9 mouse cellular contexts compared by ENCODE assay signal in the genomic region with DNA sequence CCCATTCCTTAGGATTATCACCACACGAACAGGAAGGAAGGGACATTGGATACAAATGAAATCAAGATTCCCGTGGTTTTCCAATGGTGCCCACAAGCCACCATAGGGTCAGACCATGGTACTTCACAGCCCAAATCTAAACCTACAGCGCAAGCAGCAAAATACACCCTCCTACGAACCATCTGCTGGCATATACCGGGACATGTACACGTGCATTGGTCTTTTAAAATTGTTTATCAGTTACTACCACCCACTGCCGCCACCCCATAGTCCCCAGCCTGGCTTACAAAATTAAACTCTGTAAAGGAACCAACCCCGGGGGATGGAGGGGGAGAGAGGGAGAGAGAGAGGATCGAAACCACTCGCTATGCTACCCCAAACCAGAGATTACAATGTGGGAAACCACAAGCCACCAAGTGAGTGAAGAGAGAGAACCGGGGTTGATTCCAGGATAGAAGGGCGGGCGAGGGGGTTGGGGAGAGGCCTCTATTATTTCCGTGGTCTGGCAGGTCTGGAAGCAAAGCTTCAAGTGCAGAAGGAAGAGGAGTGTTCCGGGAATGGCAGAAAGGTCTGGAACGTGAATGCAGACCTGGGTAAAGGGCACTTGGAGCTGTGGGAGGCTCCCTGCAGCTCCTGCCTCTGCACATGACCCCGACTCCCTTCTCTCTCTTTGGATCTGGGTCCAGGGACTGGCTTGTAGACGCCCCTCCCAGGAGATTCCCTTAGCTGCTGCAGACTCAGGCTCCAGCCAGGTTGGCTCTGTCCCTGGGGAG. TPM values are rescaled to one million over a fixed set of nuclear protein-coding genes. Genes with fewer than 3 reads are reported as not detected.
DNase-seq lines count a peak whose midpoint lies in the region; ATAC-seq and TF ChIP-seq lines count a peak whose summit lies in the region.
"Had no signal": no experiment of that assay in that cellular context is flagged by ENCODE, and none has a peak within 500 bp of the region (broad histone marks: within the 10 kb centered on the region; RNA-seq: fewer than 3 reads in every experiment).

A gene (plus strand): TSS at position 439 of the 773 bp plus-strand sequence.

- peak within 1 kb of the TSS; percentile 57 for H3K27ac ChIP-seq in heart, postnatal 0 days (ENCODE audit: low read depth)
- H3K27ac ChIP-seq in forebrain, embryonic 15.5 days (replicated peaks), result no peak within 1 kb of the TSS
- no peak within 1 kb of the TSS for H3K27ac ChIP-seq in liver, embryonic 11.5 days (ENCODE audit: low read depth, low read length)

- TF ChIP-seq EP300 in heart, postnatal 0 days (IDR thresholded peaks at IDR 0.05; ENCODE audit: low read depth), result no peak

- DNase-seq in heart, postnatal 0 days (ENCODE audit: low spot score), result no peak
- DNase-seq in heart, adult 8-10 months (ENCODE audit: low spot score), result no peak
- DNase-seq in liver, embryonic 11.5 days (ENCODE audit: low spot score), result no peak
- DNase-seq in c-Kit-positive CD71-positive TER-119-positive erythroid progenitor cells, embryonic 14.5 days (ENCODE audit: low spot score), result no peak
- DNase-seq in urinary bladder, postnatal 4 days (ENCODE audit: low spot score in 2 of 2), result no peak
- DNase-seq in retina, embryonic 14.5 days (ENCODE audit: low spot score), result no peak

- 36% methylated on average over 18 of the region's 18 CpGs for WGBS in heart, postnatal 0 days
- WGBS in forebrain, embryonic 15.5 days, result 52% methylated on average over 18 of the region's 18 CpGs
- WGBS in liver, embryonic 11.5 days, result 34% methylated on average over 18 of the region's 18 CpGs

- H3K9ac ChIP-seq in heart, postnatal 0 days (replicated peaks; ENCODE audit: low read depth, low read length), result no peak within 1 kb of the TSS
- peak within 1 kb of the TSS; percentile 31; the same call in 1 of the 2 replicates for H3K9ac ChIP-seq in forebrain, embryonic 15.5 days (replicated peaks)
- no peak within 1 kb of the TSS for H3K9ac ChIP-seq in liver, embryonic 11.5 days (ENCODE audit: low read depth, low read length)

- no peaks in the 10 kb centered on the region for H3K36me3 ChIP-seq in heart, postnatal 0 days (replicated peaks; ENCODE audit: control insufficient read depth, insufficient read depth, low read length)
- peaks cover 14% of the 10 kb centered on the region for H3K36me3 ChIP-seq in E14TG2a.4 (ENCODE audit: insufficient read depth, low read length)
- H3K36me3 ChIP-seq in forebrain, embryonic 15.5 days, result no peaks in the 10 kb centered on the region
- no peaks in the 10 kb centered on the region for H3K36me3 ChIP-seq in liver, embryonic 11.5 days (ENCODE audit: control insufficient read depth, insufficient read depth, low read length)

- no peak for ATAC-seq in heart, postnatal 0 days (ENCODE audit: insufficient read depth, low read depth)
- ATAC-seq in forebrain, embryonic 15.5 days (replicated peaks), result no peak
- ATAC-seq in liver, embryonic 11.5 days (replicated peaks; ENCODE audit: low FRiP score), result no peak; the same call in 1 of the 2 replicates
- ATAC-seq: Patski had no signal

- H3K4me2 ChIP-seq in heart, postnatal 0 days (ENCODE audit: low read depth, low read length), result peak within 1 kb of the TSS; percentile 45
- H3K4me2 ChIP-seq in forebrain, embryonic 15.5 days (replicated peaks), result peak within 1 kb of the TSS; percentile 47
- peak within 1 kb of the TSS; percentile 35 for H3K4me2 ChIP-seq in liver, embryonic 11.5 days

- H3K27me3 ChIP-seq in heart, postnatal 0 days (ENCODE audit: control insufficient read depth, insufficient read depth, low read length), result peaks cover 13% of the 10 kb centered on the region; the same call in 1 of the 2 replicates
- no peaks in the 10 kb centered on the region; the same call in 1 of the 2 replicates for H3K27me3 ChIP-seq in E14TG2a.4 (ENCODE audit: insufficient read depth, low read length)
- H3K27me3 ChIP-seq in forebrain, embryonic 15.5 days, result no peaks in the 10 kb centered on the region
- peaks cover 13% of the 10 kb centered on the region for H3K27me3 ChIP-seq in liver, embryonic 11.5 days (replicated peaks; ENCODE audit: control insufficient read depth, insufficient read depth, low read length)

- H3K4me3 ChIP-seq in heart, postnatal 0 days (ENCODE audit: low read depth, low read length), result peak within 1 kb of the TSS; percentile 5; the same call in 1 of the 2 replicates
- H3K4me3 ChIP-seq in E14TG2a.4 (replicated peaks; ENCODE audit: low read length), result peak within 1 kb of the TSS; percentile 75
- peak within 1 kb of the TSS; percentile 25 for H3K4me3 ChIP-seq in forebrain, embryonic 15.5 days
- no peak within 1 kb of the TSS for H3K4me3 ChIP-seq in liver, embryonic 11.5 days (ENCODE audit: low read depth, low read length)

- no peak for TF ChIP-seq CTCF in heart, postnatal 0 days (IDR thresholded peaks at IDR 0.05; ENCODE audit: low read depth)
- TF ChIP-seq CTCF in E14TG2a.4 (conservative IDR thresholded peaks at IDR 0.05; ENCODE audit: low read length), result no peak

- H3K9me3 ChIP-seq in heart, postnatal 0 days (replicated peaks; ENCODE audit: control insufficient read depth, low read length), result no peaks in the 10 kb centered on the region
- no peaks in the 10 kb centered on the region for H3K9me3 ChIP-seq in E14TG2a.4 (ENCODE audit: low read length)
- no peaks in the 10 kb centered on the region for H3K9me3 ChIP-seq in forebrain, embryonic 15.5 days
- H3K9me3 ChIP-seq in liver, embryonic 11.5 days (ENCODE audit: control insufficient read depth, low read length), result no peaks in the 10 kb centered on the region

- peaks cover 28% of the 10 kb centered on the region for H3K4me1 ChIP-seq in heart, postnatal 0 days (ENCODE audit: control insufficient read depth, insufficient read depth)
- H3K4me1 ChIP-seq in E14TG2a.4 (replicated peaks; ENCODE audit: low read depth, low read length), result peaks cover 59% of the 10 kb centered on the region
- H3K4me1 ChIP-seq in forebrain, embryonic 15.5 days, result peaks cover 27% of the 10 kb centered on the region
- H3K4me1 ChIP-seq in liver, embryonic 11.5 days (replicated peaks; ENCODE audit: control insufficient read depth, insufficient read depth, low read length), result peaks cover 6% of the 10 kb centered on the region; the same call in 1 of the 2 replicates

RNA-seq across cellular contexts. Expression of the gene that starts here (rescaled TPM):
- 1.0 TPM in 1 of 2 replicates, not detected in the other for total RNA-seq in heart, postnatal 0 days (2014; rRNA removed; ENCODE audit: low replicate concordance)
- 0.11 and 0.27 TPM in 2 replicates for polyA plus RNA-seq in heart, postnatal 0 days (2015; fragmentation: Nextera tagmentation; extraction: Ambion mirVana)
- under 1 TPM in 2 of 4 experiments, not detected in 2; 0.17 to 0.19 TPM for total RNA-seq in heart, adult 8-10 months (2022)
- polyA plus RNA-seq in forebrain, embryonic 15.5 days (2015; fragmentation: Nextera tagmentation; extraction: Ambion mirVana), result 0.34 TPM in 1 of 2 replicates, not detected in the other
- 0.22 and 0.27 TPM in 2 replicates for polyA plus RNA-seq in liver, embryonic 11.5 days (2014; fragmentation: Nextera tagmentation; extraction: Ambion mirVana)
- polyA plus RNA-seq: Patski had no signal
